ENCODE assay signal across 8 mouse cellular contexts in genomic region chr9:48910885-48911537, GRCm38 (mm10). TPM values are rescaled to one million over a fixed set of nuclear protein-coding genes. Genes with fewer than 3 reads are reported as not detected.
A peak's percentile ranks its signal among the peaks of the same experiment; 100 is the strongest.
DNase-seq lines count a peak whose midpoint lies in the region; ATAC-seq and TF ChIP-seq lines count a peak whose summit lies in the region.

Gene Htr3a (minus strand): TSS chr9:48911099.

- no peak for TF ChIP-seq EP300 in liver, postnatal 0 days (IDR thresholded peaks at IDR 0.05; ENCODE audit: low read depth)

- WGBS in liver, postnatal 0 days (ENCODE audit: insufficient replicate concordance), result 12% methylated on average over 9 of the region's 9 CpGs
- WGBS in embryonic facial prominence, embryonic 14.5 days, result 3% methylated on average over 9 of the region's 9 CpGs
- 2% methylated on average over 9 of the region's 9 CpGs for WGBS in heart, embryonic 14.5 days
- WGBS in lung, embryonic 14.5 days, result 2% methylated on average over 9 of the region's 9 CpGs
- WGBS in liver, embryonic 11.5 days, result 7% methylated on average over 9 of the region's 9 CpGs

- no peaks in the 10 kb centered on the region for H3K36me3 ChIP-seq in liver, postnatal 0 days (replicated peaks; ENCODE audit: insufficient read depth, low read length)
- no peaks in the 10 kb centered on the region for H3K36me3 ChIP-seq in embryonic facial prominence, embryonic 14.5 days (ENCODE audit: control insufficient read depth, insufficient read depth, low read length)
- H3K36me3 ChIP-seq in heart, embryonic 14.5 days (ENCODE audit: control insufficient read depth, insufficient read depth, low read length), result no peaks in the 10 kb centered on the region
- no peaks in the 10 kb centered on the region for H3K36me3 ChIP-seq in lung, embryonic 14.5 days (ENCODE audit: insufficient read depth)
- no peaks in the 10 kb centered on the region for H3K36me3 ChIP-seq in liver, embryonic 11.5 days (ENCODE audit: control insufficient read depth, insufficient read depth, low read length)

- no peak for TF ChIP-seq CTCF in liver, postnatal 0 days (IDR thresholded peaks at IDR 0.05; ENCODE audit: low read depth)
- TF ChIP-seq CTCF in lung, embryonic 14.5 days (IDR thresholded peaks at IDR 0.05; ENCODE audit: low read depth), result no peak

- H3K4me3 ChIP-seq in liver, postnatal 0 days (ENCODE audit: low read depth, low read length), result no peak within 1 kb of the TSS
- H3K4me3 ChIP-seq in embryonic facial prominence, embryonic 14.5 days (ENCODE audit: low read depth, low read length), result no peak within 1 kb of the TSS
- peak within 1 kb of the TSS in 1 of 2 experiments; percentile 13; a peak in 1 of 4 replicates for H3K4me3 ChIP-seq in heart, embryonic 14.5 days (ENCODE audit: control insufficient read depth in 1 of 2, insufficient read depth in 1 of 2, low read depth in 1 of 2, low read length in 2 of 2)
- no peak within 1 kb of the TSS for H3K4me3 ChIP-seq in lung, embryonic 14.5 days (ENCODE audit: low read depth, low read length)
- no peak within 1 kb of the TSS for H3K4me3 ChIP-seq in liver, embryonic 11.5 days (ENCODE audit: low read depth, low read length)

- H3K4me1 ChIP-seq in liver, postnatal 0 days (ENCODE audit: insufficient read depth), result no peaks in the 10 kb centered on the region
- H3K4me1 ChIP-seq in embryonic facial prominence, embryonic 14.5 days (ENCODE audit: control insufficient read depth, insufficient read depth, low read length), result peaks cover 11% of the 10 kb centered on the region
- H3K4me1 ChIP-seq in heart, embryonic 14.5 days (ENCODE audit: control insufficient read depth in 2 of 2, insufficient read depth in 2 of 2, low read length in 2 of 2), result peaks cover 8 to 11% of the 10 kb centered on the region in 2 experiments
- H3K4me1 ChIP-seq in lung, embryonic 14.5 days (ENCODE audit: insufficient read depth), result no peaks in the 10 kb centered on the region
- no peaks in the 10 kb centered on the region for H3K4me1 ChIP-seq in liver, embryonic 11.5 days (replicated peaks; ENCODE audit: control insufficient read depth, insufficient read depth, low read length)

- DNase-seq in liver, result peak; percentile 15
- DNase-seq in liver, postnatal 0 days, result no peak
- DNase-seq in embryonic facial prominence, embryonic 14.5 days (ENCODE audit: low spot score), result peak; percentile 93
- peak; percentile 49 to 67 for DNase-seq in kidney, postnatal 36 days
- DNase-seq in lung, embryonic 14.5 days, result peak; percentile 76
- DNase-seq in right cerebral cortex, adult 2 months (ENCODE audit: low spot score in 2 of 2), result peak; percentile 39 to 40
- DNase-seq in liver, embryonic 11.5 days (ENCODE audit: low spot score), result no peak

- no peaks in the 10 kb centered on the region for H3K9me3 ChIP-seq in liver, postnatal 0 days (ENCODE audit: low read length)
- H3K9me3 ChIP-seq in embryonic facial prominence, embryonic 14.5 days (ENCODE audit: control insufficient read depth, low read length), result no peaks in the 10 kb centered on the region
- no peaks in the 10 kb centered on the region for H3K9me3 ChIP-seq in heart, embryonic 14.5 days (ENCODE audit: control insufficient read depth, low read length)
- H3K9me3 ChIP-seq in lung, embryonic 14.5 days (ENCODE audit: low read depth, low read length), result no peaks in the 10 kb centered on the region
- no peaks in the 10 kb centered on the region for H3K9me3 ChIP-seq in liver, embryonic 11.5 days (ENCODE audit: control insufficient read depth, low read length)

- ATAC-seq in liver, postnatal 0 days, result no peak
- peak; percentile 91 for ATAC-seq in embryonic facial prominence, embryonic 14.5 days (ENCODE audit: low read depth)
- ATAC-seq in heart, embryonic 14.5 days (ENCODE audit: insufficient number of reproducible peaks, insufficient read depth, low FRiP score, low read depth), result peak; percentile 70
- peak; percentile 47 for ATAC-seq in lung, embryonic 14.5 days (ENCODE audit: insufficient read depth)
- ATAC-seq in liver, embryonic 11.5 days (replicated peaks; ENCODE audit: low FRiP score), result no peak

- no peak within 1 kb of the TSS for H3K27ac ChIP-seq in liver, postnatal 0 days (ENCODE audit: low read depth)
- no peak within 1 kb of the TSS for H3K27ac ChIP-seq in embryonic facial prominence, embryonic 14.5 days (replicated peaks; ENCODE audit: low read depth, low read length)
- peak within 1 kb of the TSS in 1 of 2 experiments; percentile 27; a peak in 1 of 4 replicates for H3K27ac ChIP-seq in heart, embryonic 14.5 days (replicated peaks in 1 of 2; ENCODE audit: control insufficient read depth in 1 of 2, insufficient read depth in 1 of 2, low read depth in 2 of 2, low read length in 2 of 2)
- H3K27ac ChIP-seq in lung, embryonic 14.5 days (ENCODE audit: low read depth), result no peak within 1 kb of the TSS
- no peak within 1 kb of the TSS for H3K27ac ChIP-seq in liver, embryonic 11.5 days (ENCODE audit: low read depth, low read length)

- no peak within 1 kb of the TSS for H3K4me2 ChIP-seq in liver, postnatal 0 days (ENCODE audit: low read depth, low read length)
- H3K4me2 ChIP-seq in embryonic facial prominence, embryonic 14.5 days (ENCODE audit: low read depth, low read length), result peak within 1 kb of the TSS; percentile 8; the same call in 1 of the 2 replicates
- H3K4me2 ChIP-seq in heart, embryonic 14.5 days (ENCODE audit: low read length), result peak within 1 kb of the TSS; percentile 23
- H3K4me2 ChIP-seq in lung, embryonic 14.5 days, result 0 out of 2 replicates have a peak within 1 kb of the TSS, but pooled peaks have one; percentile 11
- no peak within 1 kb of the TSS for H3K4me2 ChIP-seq in liver, embryonic 11.5 days

- H3K27me3 ChIP-seq in liver, postnatal 0 days (ENCODE audit: insufficient read depth, low read length), result no peaks in the 10 kb centered on the region
- no peaks in the 10 kb centered on the region for H3K27me3 ChIP-seq in embryonic facial prominence, embryonic 14.5 days (replicated peaks; ENCODE audit: control insufficient read depth, insufficient read depth, low read length)
- H3K27me3 ChIP-seq in heart, embryonic 14.5 days (ENCODE audit: control insufficient read depth, insufficient read depth, low read length), result no peaks in the 10 kb centered on the region
- no peaks in the 10 kb centered on the region for H3K27me3 ChIP-seq in lung, embryonic 14.5 days (ENCODE audit: insufficient read depth, low read length)
- peaks cover 5% of the 10 kb centered on the region; the same call in 1 of the 2 replicates for H3K27me3 ChIP-seq in liver, embryonic 11.5 days (replicated peaks; ENCODE audit: control insufficient read depth, insufficient read depth, low read length)

- no peak within 1 kb of the TSS for H3K9ac ChIP-seq in liver, postnatal 0 days (replicated peaks)
- H3K9ac ChIP-seq in embryonic facial prominence, embryonic 14.5 days (ENCODE audit: low read depth, low read length), result no peak within 1 kb of the TSS
- no peak within 1 kb of the TSS for H3K9ac ChIP-seq in heart, embryonic 14.5 days (ENCODE audit: low read length)
- no peak within 1 kb of the TSS for H3K9ac ChIP-seq in lung, embryonic 14.5 days
- H3K9ac ChIP-seq in liver, embryonic 11.5 days (ENCODE audit: low read depth, low read length), result no peak within 1 kb of the TSS

RNA-seq across cellular contexts. Expression of gene Htr3a, which starts in this region (rescaled TPM):
- polyA plus RNA-seq in liver, postnatal 0 days (2015; fragmentation: Nextera tagmentation; extraction: Ambion mirVana), result not detected in 2 replicates
- polyA plus RNA-seq in embryonic facial prominence, embryonic 14.5 days (2014; fragmentation: Nextera tagmentation; extraction: Ambion mirVana), result 3.4 and 4.4 TPM in 2 replicates
- 0.85 and 2.6 TPM in 2 replicates for polyA plus RNA-seq in heart, embryonic 14.5 days (2014; fragmentation: Nextera tagmentation; extraction: Ambion mirVana)
- 0.82 and 1.5 TPM in 2 replicates for polyA plus RNA-seq in lung, embryonic 14.5 days (2014; fragmentation: Nextera tagmentation; extraction: Ambion mirVana)
- polyA plus RNA-seq in liver, embryonic 11.5 days (2014; fragmentation: Nextera tagmentation; extraction: Ambion mirVana), result not detected in 2 replicates

Comparison
In these comparisons a context has a peak if more than half of its experiments do, and no peak if none do; other contexts are left out.
1. DNase-seq: peak in liver (single experiment), embryonic facial prominence, embryonic 14.5 days (single experiment), kidney, postnatal 36 days (2 of 2), lung, embryonic 14.5 days (single experiment) and right cerebral cortex, adult 2 months (2 of 2); none in liver, postnatal 0 days (single experiment) and liver, embryonic 11.5 days (single experiment).
2. ATAC-seq: peak in embryonic facial prominence, embryonic 14.5 days (single experiment), heart, embryonic 14.5 days (single experiment) and lung, embryonic 14.5 days (single experiment); none in liver, postnatal 0 days (single experiment) and liver, embryonic 11.5 days (single experiment).
3. H3K4me2 ChIP-seq: peak in embryonic facial prominence, embryonic 14.5 days (single experiment), heart, embryonic 14.5 days (single experiment) and lung, embryonic 14.5 days (single experiment); none in liver, postnatal 0 days (single experiment) and liver, embryonic 11.5 days (single experiment).